Mouse (Mus musculus) gastrocnemius, adult 2 months (tissue): Measurements from ENCODE around the gene Adamtsl2. TPM values are rescaled to one million over a fixed set of nuclear protein-coding genes. Genes with fewer than 3 reads are reported as not detected.

Source experiments
- DNase-seq: peaks from one replicate; pipeline ENCODE4 v3.0.0; 2022
- H3K27ac ChIP-seq: fragments of 200-600 bp; 2 replicates; pipeline ENCODE4 v1.8.1; 2022; ENCODE audit warnings: mild to moderate bottlenecking
- H3K4me3 ChIP-seq: fragments of 200-600 bp; 2 replicates; pipeline ENCODE4 v1.8.1; 2022; ENCODE audit warnings: mild to moderate bottlenecking, moderate library complexity
- CTCF ChIP-seq: fragments of 200-600 bp; IDR thresholded peaks from 2 replicates; pipeline ENCODE4 v1.8.1; 2022; ENCODE audit warnings: antibody characterized with exemption, mild to moderate bottlenecking, moderate library complexity
- intact Hi-C: fragments of 180-260 bp; cut with DNase I; formaldehyde crosslinking; loops from one replicate; pipeline ENCODE4 v1.15.1; 2025
- total RNA-seq, 2 experiments: library from RNA; stranded (reverse); gene quantifications; 2 replicates each; pipeline ENCODE4 v1.2.3; 2021

The Adamtsl2 gene
- total RNA-seq, 2 experiments from 2014 or later: 2.9 to 9.8 TPM

DNA sequence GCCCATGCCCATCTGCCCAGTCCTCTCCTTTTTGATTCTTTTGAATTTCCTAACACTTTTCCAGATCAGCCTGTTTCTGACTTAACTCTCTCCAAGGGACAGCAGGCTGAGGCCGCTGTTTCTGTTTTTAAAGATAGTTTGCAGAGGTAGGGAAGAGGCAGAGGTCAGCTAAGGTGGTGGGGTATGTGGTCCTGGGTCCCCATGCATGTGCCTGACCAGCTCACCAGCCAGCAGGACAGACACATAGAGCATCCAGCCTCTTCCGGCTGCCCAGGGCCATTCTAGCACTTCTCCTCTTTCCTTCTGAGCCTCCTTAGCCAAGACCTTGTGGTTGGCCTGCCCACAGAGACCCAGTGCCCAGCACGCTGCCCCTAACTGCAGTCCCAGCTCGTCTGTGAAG, 20.9 kb upstream of the Adamtsl2 start:
- intact Hi-C loops: no loop called here
- no peak for TF ChIP-seq CTCF
- Histone ChIP-seq H3K4me3 (no peak overlapping the region), H3K27ac (no peak overlapping the region)
- DNase-seq: no peak

DNA sequence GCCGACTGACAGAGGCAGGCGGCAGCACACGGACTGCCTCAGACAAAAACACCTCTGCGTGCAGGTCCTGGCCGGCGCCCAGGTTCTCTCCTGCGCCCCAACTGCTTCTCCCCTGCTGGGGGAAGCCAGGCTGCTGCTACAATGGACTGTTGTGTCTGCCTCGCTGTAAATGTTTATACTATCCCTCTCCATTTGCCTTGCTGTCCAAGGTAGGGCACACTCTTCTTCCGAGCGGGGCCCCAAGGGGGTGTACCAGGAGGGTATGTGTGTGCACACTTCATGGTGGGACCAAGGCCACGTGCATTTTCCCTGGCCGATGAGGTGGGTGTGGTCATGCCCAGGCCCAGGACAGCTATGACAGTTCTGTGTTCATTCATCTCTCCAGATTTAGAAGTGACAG, 20.4 kb upstream of the Adamtsl2 start:
- H3K4me3 ChIP-seq: no peak overlapping the region
- no peak for DNase-seq
- TF ChIP-seq CTCF: no peak
- intact Hi-C loops: no loop called here
- no peak overlapping the region for H3K27ac ChIP-seq

DNA sequence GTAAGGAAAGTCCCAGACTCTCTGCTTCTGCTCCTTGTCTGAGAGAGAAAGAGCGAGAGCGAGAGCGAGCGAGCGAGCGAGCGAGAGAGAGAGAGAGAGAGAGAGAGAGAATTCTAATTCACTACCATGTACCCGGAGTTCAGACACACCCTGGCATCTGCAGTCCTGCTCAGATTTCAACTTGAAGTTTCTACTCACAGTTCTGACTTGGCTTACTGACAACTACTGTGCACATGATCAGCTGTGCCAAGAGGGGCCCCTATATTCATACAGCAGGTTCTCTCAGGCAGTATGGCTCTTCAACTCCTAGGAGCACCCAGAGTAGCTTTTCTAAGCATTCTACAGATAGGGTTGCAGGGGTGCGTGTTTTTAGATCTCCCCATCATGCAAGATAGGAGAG, 20.0 kb upstream of the Adamtsl2 start:
- no peak overlapping the region for H3K27ac ChIP-seq
- intact Hi-C loops: no loop called here
- DNase-seq: no peak
- no peak overlapping the region for H3K4me3 ChIP-seq
- TF ChIP-seq CTCF: no peak

DNA sequence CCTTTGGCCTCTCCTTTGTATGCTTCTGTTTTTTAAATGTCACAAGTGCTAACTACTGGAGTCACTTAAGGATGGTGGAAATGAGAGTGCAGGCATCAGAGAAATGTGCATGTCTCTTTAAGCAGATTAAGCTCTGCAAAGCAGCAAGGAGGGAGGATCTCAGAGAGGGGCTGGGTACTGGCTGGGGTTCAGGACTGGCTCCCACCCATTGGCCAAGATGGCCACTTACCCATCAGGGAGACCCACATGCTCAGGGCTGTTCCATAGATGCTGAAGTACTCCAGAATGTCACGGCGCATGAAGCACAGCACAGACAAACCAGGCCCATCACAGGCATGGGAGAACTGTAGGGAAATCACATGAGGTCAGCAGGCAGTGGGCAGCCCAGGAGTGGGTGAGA, 12.1 kb upstream of the Adamtsl2 start:
- no peak for DNase-seq
- TF ChIP-seq CTCF: no peak
- Histone ChIP-seq H3K4me3 (no peak overlapping the region), H3K27ac (no peak overlapping the region)
- intact Hi-C loops: no loop called here

DNA sequence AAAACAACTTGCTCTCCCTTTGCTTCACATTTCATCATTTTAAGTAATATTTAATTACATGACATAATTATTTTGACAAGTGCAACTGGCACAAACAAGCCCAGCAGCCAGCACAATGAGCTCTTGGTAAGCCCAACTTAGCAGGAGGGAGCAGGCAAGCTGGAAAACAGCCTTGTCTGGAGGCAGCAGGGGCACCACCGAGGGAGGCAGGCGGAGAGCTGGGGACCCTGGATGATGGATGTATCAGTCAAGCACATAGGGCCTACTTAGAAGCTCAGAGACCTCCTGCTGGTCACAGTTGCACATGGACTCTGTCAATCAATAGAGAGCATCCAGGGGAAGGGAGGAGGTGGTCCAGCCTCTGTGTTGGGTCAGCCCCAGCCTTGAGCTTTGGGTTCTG, 11.2 kb upstream of the Adamtsl2 start:
- no peak overlapping the region for H3K27ac ChIP-seq
- no peak for DNase-seq
- intact Hi-C loops: no loop called here
- TF ChIP-seq CTCF: no peak
- H3K4me3 ChIP-seq: no peak overlapping the region

DNA sequence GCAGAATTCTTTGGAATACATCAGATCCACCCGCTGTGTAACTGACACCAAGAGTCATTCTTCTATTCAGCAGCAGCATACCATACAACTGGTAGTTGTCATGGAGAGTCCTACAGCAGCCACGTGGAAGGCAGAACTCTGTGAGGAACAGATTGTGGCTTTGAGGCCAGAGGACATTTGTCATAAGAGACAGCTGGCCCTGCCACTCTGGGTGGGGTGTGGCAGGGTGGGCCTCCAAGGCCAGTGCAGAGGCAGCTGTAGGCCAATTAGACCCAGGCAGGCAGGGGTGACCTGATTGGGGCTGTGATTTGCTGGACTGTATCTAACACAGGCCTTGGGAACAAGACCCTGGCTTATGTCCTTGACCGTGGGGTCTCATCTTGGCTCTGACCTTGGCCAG, 9.5 kb upstream of the Adamtsl2 start:
- no peak for TF ChIP-seq CTCF
- Histone ChIP-seq H3K27ac (no peak overlapping the region), H3K4me3 (no peak overlapping the region)
- intact Hi-C loops: no loop called here
- no peak for DNase-seq

DNA sequence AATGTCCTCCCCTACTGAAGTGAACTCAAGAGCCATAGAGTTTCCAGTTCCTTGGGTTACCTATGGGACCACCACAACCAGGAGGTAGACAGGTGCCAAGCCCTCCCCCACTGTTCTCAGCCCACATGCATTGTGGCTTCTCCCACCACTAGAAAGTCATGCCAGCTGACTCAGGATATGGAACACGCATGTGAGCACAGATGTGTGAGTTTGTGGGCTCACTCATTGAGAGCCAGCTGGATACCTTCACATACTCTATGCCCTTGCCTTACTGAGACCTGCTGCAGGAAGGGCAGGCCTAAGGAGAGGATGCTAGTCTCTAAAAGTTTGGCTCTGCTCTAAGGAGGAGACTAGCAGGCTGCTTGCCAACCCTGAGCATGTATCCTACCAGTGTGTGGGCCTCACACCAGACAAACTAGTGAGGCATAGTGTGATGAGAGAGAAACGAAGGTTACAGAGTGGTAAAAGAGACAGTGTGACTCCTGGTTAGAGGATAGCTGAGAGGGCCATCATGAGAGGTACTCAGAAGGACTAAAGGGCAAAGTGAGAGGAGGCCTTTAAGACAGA, 8.8 kb upstream of the Adamtsl2 start:
- no peak overlapping the region for H3K27ac ChIP-seq
- TF ChIP-seq CTCF: no peak
- intact Hi-C loops: no loop called here
- no peak for DNase-seq
- no peak overlapping the region for H3K4me3 ChIP-seq

DNA sequence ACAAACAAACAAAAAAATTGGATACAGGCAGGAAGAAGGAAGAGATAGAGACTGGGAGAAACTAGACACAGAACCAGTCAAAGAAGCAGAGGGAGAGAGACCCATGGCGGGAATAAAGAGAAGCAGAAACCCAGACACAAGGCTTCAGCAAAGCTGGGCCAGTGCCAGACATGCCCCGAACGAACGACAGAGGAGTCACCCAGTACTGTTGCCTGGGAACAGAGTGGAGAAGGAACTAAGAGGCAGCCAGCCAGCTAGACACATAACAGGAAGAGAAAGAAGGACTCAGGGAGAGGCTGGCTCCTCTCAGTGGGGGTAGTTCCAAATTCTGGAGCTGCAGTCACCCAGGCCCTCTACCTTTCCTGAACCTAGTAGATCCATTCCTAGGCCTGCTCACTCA, 8.0 kb upstream of the Adamtsl2 start:
- DNase-seq: peak; percentile 75
- 0 out of 2 replicates have a peak overlapping the region, but pooled peaks have one; percentile 17 for H3K27ac ChIP-seq
- H3K4me3 ChIP-seq: no peak overlapping the region
- TF ChIP-seq CTCF: no peak
- intact Hi-C loops: no loop called here

DNA sequence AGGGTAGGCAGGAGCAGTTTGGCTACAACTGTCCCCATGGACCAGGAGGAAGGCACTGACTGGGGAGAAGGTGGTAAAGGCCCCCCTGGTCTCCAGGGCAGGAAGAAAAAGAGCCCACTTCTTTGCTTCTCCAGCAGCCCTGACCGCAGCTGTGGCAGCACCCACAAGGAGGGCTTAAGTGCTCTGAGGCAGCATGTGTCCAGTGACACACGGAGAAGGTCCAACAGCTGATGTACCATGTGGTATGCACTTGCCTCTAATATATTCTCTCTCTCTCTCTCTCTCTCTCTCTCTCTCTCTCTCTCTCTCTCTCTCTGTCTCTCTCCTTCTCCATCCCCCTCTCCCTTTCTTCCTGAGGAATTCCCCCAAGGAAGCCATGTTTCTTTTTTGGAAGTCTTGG, 7.2 kb upstream of the Adamtsl2 start, which contains the start of gene Mymk:
Gene Mymk (minus strand): TSS at position 202 of the 400 bp plus-strand sequence.
- Histone ChIP-seq H3K27ac (0 out of 2 replicates have a peak within 1 kb of the TSS, but pooled peaks have one; percentile 17), H3K4me3 (no peak within 1 kb of the TSS)
- intact Hi-C loops: no loop called here
- TF ChIP-seq CTCF: no peak
- DNase-seq: no peak

DNA sequence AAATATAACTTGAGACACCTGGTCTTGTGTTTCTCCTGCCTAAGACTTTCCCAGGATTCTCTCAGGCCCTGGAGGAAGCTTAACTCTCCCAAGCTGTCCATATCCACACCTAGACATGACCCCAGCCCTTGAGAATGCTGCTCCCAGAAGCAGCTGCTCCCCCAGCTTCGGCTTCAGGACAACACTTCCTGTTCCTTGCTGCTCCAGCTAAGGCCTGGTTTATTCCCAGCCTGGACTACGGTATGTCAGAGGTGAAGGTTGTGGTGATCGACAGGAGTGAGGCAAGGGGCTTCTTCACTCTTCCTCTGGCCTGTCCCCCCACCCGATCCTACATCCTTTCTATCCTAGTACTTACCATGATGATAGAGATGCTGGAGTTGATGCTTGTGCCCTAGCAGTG, 5.8 kb upstream of the Adamtsl2 start:
- H3K4me3 ChIP-seq: no peak overlapping the region
- intact Hi-C loops: no loop called here
- no peak overlapping the region for H3K27ac ChIP-seq

DNA sequence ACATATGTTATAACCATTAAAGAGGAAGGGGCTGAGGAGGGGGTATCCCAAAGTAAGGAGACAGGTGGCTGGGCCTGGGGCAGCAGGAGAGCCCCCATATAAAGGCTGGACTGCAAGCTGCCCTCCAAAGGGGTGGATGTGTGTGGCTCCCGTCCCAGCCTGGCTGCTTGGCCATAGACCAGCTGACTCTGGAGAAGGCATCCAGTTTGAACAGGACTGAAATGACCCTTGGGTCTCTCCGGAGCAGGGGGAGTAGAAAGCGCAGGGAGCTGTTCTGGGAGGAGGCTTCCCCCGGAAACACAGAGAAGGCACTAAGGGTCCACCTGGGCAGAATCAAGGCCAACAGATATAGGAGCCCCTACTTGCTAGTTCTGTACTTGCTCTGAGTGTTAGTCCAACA, 4.4 kb upstream of the Adamtsl2 start:
- intact Hi-C loops: loop anchor here (2.0 kb wide), 2 partner anchors 46 to 162 kb away; no protein-coding TSS in a partner anchor
- Histone ChIP-seq H3K4me3 (no peak overlapping the region), H3K27ac (no peak overlapping the region)
- DNase-seq: peak; percentile 60
- no peak for TF ChIP-seq CTCF

More for the DNA sequence above, 5.8 kb upstream of the Adamtsl2 start:
- DNase-seq: no peak
- TF ChIP-seq CTCF: no peak

DNA sequence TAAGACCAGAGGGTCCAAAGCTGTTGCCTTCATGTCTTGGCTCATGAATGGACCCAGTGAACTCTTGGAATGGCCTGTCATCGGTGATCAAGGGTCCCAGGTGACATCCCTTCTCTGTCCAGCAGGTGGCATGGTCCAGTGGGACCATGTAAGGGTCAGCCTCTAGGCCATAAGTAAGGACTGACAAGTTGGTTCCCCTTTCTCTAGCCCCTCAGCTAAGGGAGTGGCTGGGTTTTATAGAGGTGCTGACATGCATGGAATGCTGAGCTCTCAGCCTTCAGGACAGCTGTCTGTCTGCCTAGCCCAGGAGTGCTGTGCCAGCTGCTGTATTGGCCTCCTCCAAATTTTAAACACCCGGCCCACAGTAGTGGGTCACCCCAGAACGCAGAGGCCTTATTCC, 3.7 kb upstream of the Adamtsl2 start:
- peak; percentile 54 for DNase-seq
- peak; percentile 77 for TF ChIP-seq CTCF
- intact Hi-C loops: loop anchor here (2.0 kb wide), 2 partner anchors 45 to 161 kb away; no protein-coding TSS in a partner anchor

DNA sequence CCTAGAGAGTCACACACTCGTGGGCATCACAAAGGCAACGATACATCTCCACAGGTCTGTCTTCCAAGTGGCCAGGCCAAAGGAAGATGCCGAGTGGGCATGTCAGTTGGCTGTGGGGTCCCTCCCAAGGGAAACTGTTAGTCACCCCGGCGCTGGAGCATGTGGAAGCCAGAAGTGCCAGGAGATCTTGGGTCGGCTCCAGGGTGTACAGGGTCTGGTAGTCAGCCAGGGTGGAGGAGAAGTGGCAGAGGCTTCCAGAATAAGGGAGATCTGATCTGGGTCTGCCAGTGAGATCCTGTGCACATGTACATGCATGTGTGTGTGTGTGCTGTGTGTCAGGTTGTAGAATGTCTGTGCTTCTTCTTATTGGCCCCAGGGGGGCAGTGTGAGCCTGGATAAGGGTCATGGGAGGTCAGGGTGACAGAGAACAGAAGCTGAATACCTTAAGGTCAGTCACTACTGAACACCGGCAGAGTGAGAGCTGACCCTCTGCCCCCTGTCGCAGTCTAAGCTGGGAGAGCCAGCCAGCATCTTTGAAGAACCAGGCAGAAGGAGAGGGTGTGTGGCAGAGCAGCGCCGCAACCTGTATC, 1.4 kb upstream of the Adamtsl2 start:
- Histone ChIP-seq H3K4me3 (no peak overlapping the region), H3K27ac (no peak overlapping the region)
- DNase-seq: peak; percentile 43
- intact Hi-C loops: no loop called here
- TF ChIP-seq CTCF: peak; percentile 16; the same call in 1 of the 2 replicates

More for the DNA sequence above, 3.7 kb upstream of the Adamtsl2 start:
- H3K4me3 ChIP-seq: no peak overlapping the region
- no peak overlapping the region for H3K27ac ChIP-seq

DNA sequence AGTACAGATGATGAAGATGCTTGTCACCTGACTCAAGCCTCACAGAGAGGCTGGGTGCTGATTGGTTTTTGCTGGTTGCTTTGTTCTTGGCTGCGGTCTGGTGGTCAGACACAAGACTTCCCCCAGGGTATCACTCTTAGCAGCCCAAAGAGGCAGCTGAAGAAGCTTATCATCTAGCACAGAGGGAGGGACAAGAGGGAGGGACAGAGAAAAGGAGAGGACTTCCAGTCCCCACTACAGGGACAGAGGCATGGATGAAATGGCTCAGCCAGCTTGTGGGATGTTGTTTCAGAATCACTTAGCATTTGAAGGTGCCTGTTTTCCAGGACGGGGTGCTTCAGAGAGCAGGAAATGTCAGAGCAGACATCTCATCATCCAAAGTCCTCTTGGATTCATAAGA, 867 bp upstream of the Adamtsl2 start:
- intact Hi-C loops: no loop called here
- Histone ChIP-seq H3K4me3 (no peak overlapping the region), H3K27ac (no peak overlapping the region)
- no peak for TF ChIP-seq CTCF
- DNase-seq: no peak
